Mouse (Mus musculus) cerebellum, adult 2 months (tissue): ENCODE measurements around the gene Cpsf6. TPM values are rescaled to one million over a fixed set of nuclear protein-coding genes. Genes with fewer than 3 reads are reported as not detected.
"Not testable (repeated sequence)": the region's sequence is repeated elsewhere in the genome, so short reads cannot be mapped to it uniquely, and the experiment has no call there.

Source experiments
- DNase-seq, 2 experiments: peaks; one replicate each; pipeline ENCODE4 v3.0.0; 2021
- H3K27ac ChIP-seq: fragments of 200-500 bp; 2 replicates; pipeline ENCODE4 v1.5.1; 2012; ENCODE audit warnings: low read length, control low read depth, inconsistent platforms; ENCODE audit not compliant: insufficient read depth
- H3K27me3 ChIP-seq: fragments of 200-500 bp; 2 replicates; pipeline ENCODE4 v1.6.1; 2012; ENCODE audit warnings: inconsistent platforms, mild to moderate bottlenecking, low read length, moderate library complexity; ENCODE audit not compliant: control insufficient read depth, insufficient read depth
- H3K4me1 ChIP-seq: fragments of 200-500 bp; 2 replicates; pipeline ENCODE4 v1.6.1; 2011; ENCODE audit warnings: low read length; ENCODE audit not compliant: control insufficient read depth, insufficient read depth
- H3K4me3 ChIP-seq: fragments of 200-500 bp; replicated peaks from 2 replicates; pipeline ENCODE3; 2011; ENCODE audit warnings: mild to moderate bottlenecking, low read depth, low read length, control low read depth; ENCODE audit not compliant: insufficient read depth
- CTCF ChIP-seq: fragments of 200-500 bp; IDR thresholded peaks from 2 replicates; pipeline ENCODE4 v1.5.1; 2011; ENCODE audit warnings: low read depth, mild to moderate bottlenecking, control low read depth, low read length, moderate library complexity, borderline replicate concordance; ENCODE audit not compliant: insufficient read depth
- POLR2A ChIP-seq: fragments of 200-500 bp; IDR thresholded peaks from 2 replicates; pipeline ENCODE4 v1.6.1; 2011; ENCODE audit warnings: low read length, control low read depth, borderline replicate concordance; ENCODE audit not compliant: insufficient read depth
- WGBS: fragments of 180-500 bp; shearing (Covaris S2); methylation state at CpG from one replicate; pipeline ENCODE4 v1.1.7; 2018; 5-methylcytosine and 5-hydroxymethylcytosine counted together
- polyA plus RNA-seq: library from polyadenylated mRNA; depleted of rRNA; stranded (reverse); fragments of >200 nt; gene quantifications from 2 replicates; pipeline ENCODE4 v1.2.3, GENCODE M21; 2012

The Cpsf6 gene
- polyA plus RNA-seq, 1 experiment: 64.0 TPM

- DNase-seq: no peak
- no peak overlapping the region for H3K4me3 ChIP-seq
- WGBS: 17% methylated on average over 6 of the region's 6 CpGs
Observed at GRCm38 (mm10) chr10:117392832-117393195, 13.0 kb upstream of the Cpsf6 start.

DNA sequence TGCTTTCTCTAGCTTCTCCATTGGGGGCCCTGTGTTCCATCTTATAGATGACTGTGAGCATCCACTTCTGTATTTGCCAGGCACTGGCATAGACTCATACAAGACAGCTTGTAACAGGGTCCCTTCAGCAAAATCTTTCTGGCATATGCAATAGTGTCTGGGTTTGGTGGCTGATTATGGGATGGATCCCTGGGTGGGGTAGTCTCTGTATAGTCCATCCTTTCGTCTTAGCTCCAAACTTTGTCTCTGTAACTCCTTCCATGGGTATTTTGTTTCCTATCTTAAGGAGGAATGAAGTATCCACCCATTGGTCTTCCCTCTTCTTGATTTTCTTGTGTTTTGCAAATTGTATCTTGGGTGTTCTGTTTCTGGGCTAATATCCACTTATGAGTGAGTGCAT is 12.6 kb upstream of the Cpsf6 start:
- H3K27ac ChIP-seq, DNase-seq, H3K4me1 ChIP-seq, H3K27me3 ChIP-seq, H3K4me3 ChIP-seq: not testable (repeated sequence)
- WGBS: 93% methylated on average over 1 of the region's 1 CpGs

More at GRCm38 (mm10) chr10:117392832-117393195, 13.0 kb upstream of the Cpsf6 start:
- Histone ChIP-seq H3K27me3 (no peaks in the 10 kb centered on the region), H3K4me1 (no peaks in the 10 kb centered on the region), H3K27ac (no peak overlapping the region)
- no peak for TF ChIP-seq CTCF
- TF ChIP-seq POLR2A: no peak

DNA sequence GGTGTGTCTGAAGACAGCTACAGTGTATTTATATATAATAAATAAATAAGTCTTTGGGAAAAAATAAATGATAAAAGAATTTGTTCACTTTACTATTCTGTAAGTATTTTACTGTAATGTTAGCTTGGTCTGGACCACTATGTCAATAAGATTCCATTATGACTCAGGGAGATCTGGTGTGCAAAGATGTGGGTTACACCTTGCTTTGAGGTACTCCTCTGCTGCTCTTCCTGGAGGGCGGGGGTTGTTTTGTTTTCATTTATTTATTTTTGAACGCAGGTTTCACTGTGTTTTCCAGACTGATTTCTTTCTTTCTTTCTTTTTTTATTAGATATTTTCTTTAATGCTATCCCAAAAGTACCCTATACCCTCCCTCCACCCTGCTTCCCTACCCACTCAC is 12.0 kb upstream of the Cpsf6 start:
- WGBS: 91% methylated on average over 2 of the region's 2 CpGs
- TF ChIP-seq CTCF (no peak), POLR2A (no peak)
- Histone ChIP-seq H3K27me3 (no peaks in the 10 kb centered on the region), H3K27ac (no peak overlapping the region), H3K4me3 (no peak overlapping the region), H3K4me1 (no peaks in the 10 kb centered on the region)
- no peak for DNase-seq

GRCm38 (mm10) chr10:117391057-117391456 is 11.2 kb upstream of the Cpsf6 start:
- Histone ChIP-seq H3K4me3 (no peak overlapping the region), H3K4me1 (no peaks in the 10 kb centered on the region), H3K27me3 (no peaks in the 10 kb centered on the region), H3K27ac (no peak overlapping the region)
- no peak for TF ChIP-seq CTCF
- TF ChIP-seq POLR2A: no peak
- WGBS: 20% methylated on average over 5 of the region's 5 CpGs
- DNase-seq: no peak

DNA sequence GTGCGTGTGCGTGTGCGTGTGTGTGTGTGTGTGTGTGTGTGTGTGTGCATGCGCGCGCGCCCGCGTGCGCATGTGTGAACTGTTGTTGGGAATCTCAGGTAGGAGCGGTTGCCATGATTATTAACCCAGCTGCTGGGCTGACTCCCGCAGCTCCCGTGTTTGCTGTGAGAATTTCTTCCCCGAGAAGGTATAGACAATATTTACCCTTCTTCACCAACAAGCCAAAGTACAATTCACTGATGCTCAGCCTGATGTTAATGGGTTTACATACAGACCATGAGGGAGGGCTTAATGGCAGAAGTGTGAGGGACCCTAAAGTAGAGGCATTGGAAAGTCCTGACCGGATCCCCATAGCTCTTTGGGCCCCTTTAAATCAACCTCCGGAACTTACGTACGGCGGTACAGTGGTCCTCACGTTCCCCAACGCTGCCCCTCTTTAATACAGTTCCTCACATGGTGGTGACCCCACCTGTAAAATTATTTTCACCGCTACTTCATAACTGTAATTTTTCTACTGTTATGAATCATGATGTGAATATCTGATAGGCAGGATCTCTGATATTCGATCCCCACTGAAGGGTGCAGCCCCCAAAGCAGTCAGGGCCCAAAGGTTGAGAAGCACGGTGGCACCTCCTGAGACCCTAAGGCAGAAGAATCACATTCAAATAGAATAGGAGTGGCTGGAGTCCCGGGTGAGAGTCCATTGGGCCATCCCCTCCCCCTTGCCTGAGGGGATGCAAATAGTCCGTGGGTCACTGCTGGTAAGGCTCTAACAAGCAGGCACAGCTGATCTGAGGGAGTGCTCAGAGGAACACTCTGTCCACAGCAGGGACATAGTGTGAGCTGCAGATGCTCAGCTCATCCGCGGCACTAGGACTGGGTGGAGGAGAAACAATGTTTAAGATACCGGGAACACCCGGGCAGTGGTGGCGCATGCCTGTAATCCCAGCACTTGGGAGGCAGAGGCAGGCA is 10.4 kb upstream of the Cpsf6 start:
- Histone ChIP-seq H3K4me1 (no peaks in the 10 kb centered on the region), H3K27me3 (no peaks in the 10 kb centered on the region), H3K27ac (no peak overlapping the region), H3K4me3 (no peak overlapping the region)
- no peak for TF ChIP-seq CTCF
- TF ChIP-seq POLR2A: no peak
- WGBS: 62% methylated on average over 31 of the region's 31 CpGs
- no peak for DNase-seq

DNA sequence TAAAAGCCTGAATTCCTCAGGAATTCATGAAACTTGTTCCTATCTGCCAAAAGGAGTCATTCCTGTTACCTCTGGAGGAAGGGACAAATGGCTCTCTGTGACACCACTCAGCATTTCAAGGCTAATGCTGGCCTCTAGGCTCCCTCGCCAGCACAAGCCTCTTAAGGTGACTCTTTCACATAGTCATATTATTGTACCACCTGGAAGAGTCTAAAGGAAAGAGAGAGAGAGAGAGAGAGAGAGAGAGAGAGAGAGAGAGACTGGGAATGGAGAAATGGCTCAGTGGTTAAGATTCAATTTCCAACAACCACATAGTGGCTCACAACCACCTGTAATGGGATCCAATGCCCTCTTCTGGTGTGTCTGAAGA is 9.5 kb upstream of the Cpsf6 start:
- Histone ChIP-seq H3K4me3 (no peak overlapping the region), H3K4me1 (no peaks in the 10 kb centered on the region), H3K27me3 (no peaks in the 10 kb centered on the region), H3K27ac (no peak overlapping the region)
- 94% methylated on average over 1 of the region's 1 CpGs for WGBS
- TF ChIP-seq CTCF: no peak
- no peak for DNase-seq

- 65% methylated on average over 2 of the region's 2 CpGs for WGBS
- TF ChIP-seq POLR2A: no peak
- TF ChIP-seq CTCF: no peak
- no peak overlapping the region for H3K4me3 ChIP-seq
- no peak overlapping the region for H3K27ac ChIP-seq
- DNase-seq: no peak
- no peaks in the 10 kb centered on the region for H3K27me3 ChIP-seq
- H3K4me1 ChIP-seq: no peaks in the 10 kb centered on the region
Observed at GRCm38 (mm10) chr10:117388637-117389370, 9.0 kb upstream of the Cpsf6 start.

GRCm38 (mm10) chr10:117387961-117388636 is 8.3 kb upstream of the Cpsf6 start:
- H3K27ac ChIP-seq, H3K4me1 ChIP-seq, H3K4me3 ChIP-seq, H3K27me3 ChIP-seq, DNase-seq: not testable (repeated sequence)
- 56% methylated on average over 3 of the region's 3 CpGs for WGBS
